Mouse (Mus musculus): ENCODE measurements around the gene Osbpl5.

GRCm38 (mm10) chr7:143689946-143690345 lies 66.8 kb downstream of the Osbpl5 start:
- TF ChIP-seq FLI1 (IDR thresholded peaks at IDR 0.05; ENCODE audit: low read length): no peak
- TF ChIP-seq GATA1 (IDR thresholded peaks at IDR 0.05; ENCODE audit: borderline replicate concordance, low read length): no peak

Measured in megakaryocyte, embryonic 14.5 days (primary cell).